In genomic region chr17:35534343-35534742, GRCm38 (mm10) we compare ENCODE assay signal across 9 mouse cellular contexts. TPM values are rescaled to one million over a fixed set of nuclear protein-coding genes. Genes with fewer than 3 reads are reported as not detected.
DNase-seq lines count a peak whose midpoint lies in the region; ATAC-seq lines count a peak whose summit lies in the region.
"Had no signal": no experiment of that assay in that cellular context is flagged by ENCODE, and none has a peak within 500 bp of the region (broad histone marks: within the 10 kb centered on the region; RNA-seq: fewer than 3 reads in every experiment).

No protein-coding gene starts in this region.

- H3K27ac ChIP-seq in intestine, embryonic 15.5 days: no peak overlapping the region
- H3K27ac ChIP-seq in midbrain, embryonic 13.5 days: no peak overlapping the region

- H3K36me3 ChIP-seq in intestine, embryonic 15.5 days: peaks cover 5% of the 10 kb centered on the region; the same call in 1 of the 2 replicates
- 0 out of 2 replicates have a peak, but pooled peaks cover 1% of the 10 kb centered on the region for H3K36me3 ChIP-seq in midbrain, embryonic 13.5 days

- 11% methylated on average over 6 of the region's 6 CpGs for WGBS in intestine, embryonic 15.5 days
- WGBS in midbrain, embryonic 13.5 days: 12% methylated on average over 6 of the region's 6 CpGs

- no peaks in the 10 kb centered on the region for H3K9me3 ChIP-seq in intestine, embryonic 15.5 days
- H3K9me3 ChIP-seq in midbrain, embryonic 13.5 days: no peaks in the 10 kb centered on the region

- H3K4me3 ChIP-seq in intestine, embryonic 15.5 days (replicated peaks): no peak overlapping the region
- no peak overlapping the region for H3K4me3 ChIP-seq in midbrain, embryonic 13.5 days (replicated peaks)
- H3K4me3 ChIP-seq: megakaryocyte, embryonic 14.5 days had no signal

- no peaks in the 10 kb centered on the region for H3K27me3 ChIP-seq in intestine, embryonic 15.5 days (replicated peaks)
- no peaks in the 10 kb centered on the region for H3K27me3 ChIP-seq in midbrain, embryonic 13.5 days

- ATAC-seq in intestine, embryonic 15.5 days: peak; percentile 76
- peak; percentile 68; the same call in 1 of the 2 replicates for ATAC-seq in midbrain, embryonic 13.5 days

- peak; percentile 70 to 90 for DNase-seq in adrenal gland, adult (ENCODE audit: inconsistent age in 2 of 2, low spot score in 1 of 2)
- no peak for DNase-seq in adrenal gland, adult 8-10 months
- peak; percentile 76 for DNase-seq in cerebellum, adult 8-10 months
- DNase-seq in forelimb bud, embryonic 11.5 days (ENCODE audit: low read depth, low spot score): peak; percentile 76
- DNase-seq in left cerebral cortex, postnatal 10 days (ENCODE audit: extremely low spot score in 1 of 2, low spot score in 2 of 2): peak; percentile 79 to 84
- DNase-seq in spleen, postnatal 14 days (ENCODE audit: low spot score in 2 of 2): peak; percentile 35 to 67

- intact Hi-C loops in left cerebral cortex, postnatal 10 days (cut with DNase I): no loop called here

- no peak overlapping the region for H3K9ac ChIP-seq in intestine, embryonic 15.5 days
- no peak overlapping the region for H3K9ac ChIP-seq in midbrain, embryonic 13.5 days (replicated peaks)

- 0 out of 2 replicates have a peak, but pooled peaks cover 2% of the 10 kb centered on the region for H3K4me1 ChIP-seq in intestine, embryonic 15.5 days (replicated peaks)
- H3K4me1 ChIP-seq in midbrain, embryonic 13.5 days (replicated peaks): peaks cover 5% of the 10 kb centered on the region; the same call in 1 of the 2 replicates

- no peak overlapping the region for H3K4me2 ChIP-seq in intestine, embryonic 15.5 days (replicated peaks)
- H3K4me2 ChIP-seq in midbrain, embryonic 13.5 days (replicated peaks): no peak overlapping the region

RNA-seq across cellular contexts. Expression of gene Psors1c2, which starts 1.3 kb away (rescaled TPM):
- total RNA-seq in adrenal gland, adult 8-10 months (2022): not detected
- 0.40 and 0.80 TPM in 2 replicates for polyA plus RNA-seq in intestine, embryonic 15.5 days (2015; fragmentation: Nextera tagmentation; extraction: Ambion mirVana)
- total RNA-seq in left cerebral cortex, postnatal 10 days (2021): under 1 TPM; 0.43 to 0.59 TPM
- polyA plus RNA-seq in midbrain, embryonic 13.5 days (2015; fragmentation: Nextera tagmentation; extraction: Ambion mirVana): 0.73 and 1.1 TPM in 2 replicates

RNA-seq across cellular contexts. Expression of gene Cchcr1, which starts 17.4 kb away (rescaled TPM):
- total RNA-seq in adrenal gland, adult 8-10 months (2022): 10 to 100 TPM in 3 of 4 experiments, 1 to 10 TPM in 1; 5.9 to 13.9 (median 12.9) TPM
- 15.4 and 15.8 TPM in 2 replicates for polyA plus RNA-seq in intestine, embryonic 15.5 days (2015; fragmentation: Nextera tagmentation; extraction: Ambion mirVana)
- total RNA-seq in left cerebral cortex, postnatal 10 days (2021): 1 to 10 TPM; 6.4 to 7.4 TPM
- polyA plus RNA-seq in midbrain, embryonic 13.5 days (2015; fragmentation: Nextera tagmentation; extraction: Ambion mirVana): 6.5 and 8.4 TPM in 2 replicates

RNA-seq across cellular contexts. Expression of gene Cdsn, which starts 17.6 kb away (rescaled TPM):
- total RNA-seq in adrenal gland, adult 8-10 months (2022): 10 to 100 TPM in 1 of 4 experiments, 1 to 10 TPM in 2, under 1 TPM in 1; 0.17 to 12.1 (median 3.0) TPM
- polyA plus RNA-seq in intestine, embryonic 15.5 days (2015; fragmentation: Nextera tagmentation; extraction: Ambion mirVana): 0.05 TPM in 1 of 2 replicates, not detected in the other
- total RNA-seq in left cerebral cortex, postnatal 10 days (2021): under 1 TPM; 0.41 to 0.47 TPM
- 0.06 and 0.11 TPM in 2 replicates for polyA plus RNA-seq in midbrain, embryonic 13.5 days (2015; fragmentation: Nextera tagmentation; extraction: Ambion mirVana)

RNA-seq across cellular contexts. Expression of gene Tcf19, which starts 17.7 kb away (rescaled TPM):
- total RNA-seq in adrenal gland, adult 8-10 months (2022): 1 to 10 TPM; 3.5 to 6.7 (median 4.8) TPM
- 63.6 and 66.4 TPM in 2 replicates for polyA plus RNA-seq in intestine, embryonic 15.5 days (2015; fragmentation: Nextera tagmentation; extraction: Ambion mirVana)
- 1 to 10 TPM; 5.7 to 8.5 TPM for total RNA-seq in left cerebral cortex, postnatal 10 days (2021)
- polyA plus RNA-seq in midbrain, embryonic 13.5 days (2015; fragmentation: Nextera tagmentation; extraction: Ambion mirVana): 23.1 and 23.2 TPM in 2 replicates

RNA-seq across cellular contexts. Expression of gene Pou5f1, which starts 28.5 kb away (rescaled TPM):
- total RNA-seq in adrenal gland, adult 8-10 months (2022): under 1 TPM in 3 of 4 experiments, not detected in 1; 0.21 to 0.34 (median 0.23) TPM
- not detected in 2 replicates for polyA plus RNA-seq in intestine, embryonic 15.5 days (2015; fragmentation: Nextera tagmentation; extraction: Ambion mirVana)
- total RNA-seq in left cerebral cortex, postnatal 10 days (2021): not detected
- not detected in 2 replicates for polyA plus RNA-seq in midbrain, embryonic 13.5 days (2015; fragmentation: Nextera tagmentation; extraction: Ambion mirVana)
